Mouse (Mus musculus) right cerebral cortex, postnatal 25 days (tissue): Measurements from ENCODE around the gene Kir3dl1.
"Not testable (repeated sequence)": the region's sequence is repeated elsewhere in the genome, so short reads cannot be mapped to it uniquely, and the experiment has no call there.

Experiments used
- DNase-seq: peaks from one replicate; pipeline ENCODE4 v3.0.0; 2022

Gene Kir3dl1

DNA sequence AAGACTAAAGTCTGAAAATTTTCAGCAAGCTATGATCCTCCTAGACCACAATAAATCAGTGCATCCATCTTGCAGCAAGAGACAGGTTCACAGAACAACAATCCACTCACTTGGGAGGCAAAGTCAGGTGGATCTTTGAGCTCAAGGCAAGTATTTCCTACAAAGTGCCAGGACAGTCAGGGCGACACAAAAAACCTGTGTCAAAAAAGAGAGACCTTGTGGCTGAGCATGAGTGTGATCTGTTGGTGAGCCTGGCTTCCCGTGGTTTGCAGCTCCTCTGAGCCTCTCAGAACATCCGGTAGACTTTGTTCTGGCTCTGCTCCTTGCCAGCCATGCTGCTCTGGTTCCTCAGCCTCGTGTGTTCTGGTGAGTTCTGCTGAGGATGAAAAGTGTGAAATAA, at the start of gene Kir3dl1:
TSS of gene Kir3dl1 (plus strand) at position 301 of the 400 bp plus-strand sequence.
- not testable (repeated sequence) for DNase-seq

DNA sequence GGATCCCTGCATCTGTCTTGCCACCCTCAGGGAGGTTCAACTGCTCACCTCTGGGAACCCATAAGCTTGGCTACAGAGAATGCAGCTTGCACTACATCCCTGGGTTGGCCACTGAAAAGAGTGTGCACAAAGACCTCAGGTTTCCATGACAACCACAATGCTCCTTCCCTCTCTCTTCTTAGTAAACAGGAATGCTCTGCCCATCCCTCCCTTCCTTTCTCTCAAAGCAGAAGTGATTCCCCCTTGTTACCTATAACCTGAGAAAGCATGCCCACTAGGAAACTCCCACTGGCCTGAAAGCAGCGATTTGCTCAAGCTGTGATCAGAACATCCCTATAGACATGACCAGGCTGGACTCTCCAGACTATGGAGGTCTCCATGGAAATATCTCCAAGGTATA, 26.2 kb downstream of the Kir3dl1 start, which contains the start of gene Kir3dl2:
TSS of gene Kir3dl2 (minus strand) at position 101 of the 400 bp plus-strand sequence.
- not testable (repeated sequence) for DNase-seq

DNA sequence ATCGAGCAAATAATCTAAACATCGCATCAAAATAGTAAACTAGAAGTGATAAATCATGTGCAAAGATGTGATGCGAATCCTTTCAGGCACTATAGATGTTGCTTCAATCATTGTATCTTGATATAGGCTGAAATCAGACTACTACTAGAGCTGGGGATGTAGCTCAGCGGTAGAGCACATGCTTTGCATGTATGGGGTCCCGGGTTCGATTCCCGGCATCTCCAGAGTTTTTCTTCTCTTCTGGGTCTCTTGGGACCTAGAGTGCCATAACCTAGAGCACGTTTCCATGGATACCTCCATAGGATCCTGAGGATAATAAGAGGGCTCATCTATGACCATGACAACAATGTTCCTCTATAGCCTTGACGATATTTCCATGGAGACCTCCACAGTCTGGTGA, 51.3 kb downstream of the Kir3dl1 start:
- not testable (repeated sequence) for DNase-seq
